Mouse (Mus musculus) heart, adult 18-20 months (tissue): Measurements from ENCODE around the gene Agrn. TPM values are rescaled to one million over a fixed set of nuclear protein-coding genes. Genes with fewer than 3 reads are reported as not detected.
A peak's percentile ranks its signal among the peaks of the same experiment; 100 is the strongest.

Experiments used
- DNase-seq, 2 experiments: peaks; one replicate each; pipeline ENCODE4 v3.0.0; 2021 to 2022; ENCODE audit warnings: mixed read lengths in 1 of 2
- long read RNA-seq, 2 experiments: library from polyadenylated mRNA; stranded (forward); transcript quantifications; one replicate each; pipeline ENCODE4 v2.0.0; 2021
- total RNA-seq, 2 experiments: library from RNA; stranded (reverse); gene quantifications; 2 replicates each; pipeline ENCODE4 v1.2.3; 2021

Gene Agrn
- 10 to 100 TPM; 22.6 to 24.7 TPM for total RNA-seq
- long read RNA-seq, experiment 1, full-length matches to known transcripts, result 1 of 11 reads
- long read RNA-seq, experiment 1, partial matches to known transcripts, result 4 of 11 reads
- long read RNA-seq, experiment 1, other reads (novel, unspliced or antisense), result 6 of 11 reads
- long read RNA-seq, experiment 2, partial matches to known transcripts, result 1 of 8 reads
- long read RNA-seq, experiment 2, other reads (novel, unspliced or antisense), result 7 of 8 reads

DNA sequence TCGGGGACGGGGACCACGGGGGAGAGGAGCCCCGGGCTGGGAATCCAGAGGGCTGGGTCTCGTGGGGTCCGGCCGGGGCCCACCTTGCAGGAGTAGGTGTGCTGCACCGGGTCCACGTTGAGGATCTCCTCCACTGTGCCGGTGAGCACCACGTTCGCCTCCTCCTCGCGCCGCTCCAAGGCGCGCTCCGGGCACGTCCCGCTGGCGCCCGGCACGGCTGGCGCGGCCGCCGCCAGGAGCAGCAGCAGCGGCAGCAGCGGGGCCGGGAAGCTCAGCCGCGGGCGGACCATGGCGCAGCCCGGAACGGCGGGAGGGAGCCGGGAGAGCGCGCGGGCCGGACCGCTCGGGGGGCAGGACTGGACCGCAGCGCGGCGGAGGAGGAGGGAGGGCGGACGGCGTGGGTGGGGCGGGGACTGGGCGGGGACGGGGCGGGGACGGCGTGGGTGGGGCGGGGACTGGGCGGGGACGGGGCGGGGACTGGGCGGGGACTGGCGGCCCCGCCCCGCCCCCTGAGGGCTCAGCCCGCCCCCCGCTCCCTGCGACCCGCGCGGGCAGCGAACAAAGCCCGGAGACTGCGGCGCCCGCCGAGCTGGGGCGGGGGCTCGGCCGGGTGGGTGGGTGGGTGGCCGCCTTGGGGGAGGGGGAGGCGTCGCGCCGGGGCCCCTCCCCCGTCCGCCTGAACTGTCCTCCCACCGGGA lies at the start of gene Agrn:
Gene Agrn (minus strand): TSS at position 358 of the 698 bp plus-strand sequence.
- peak; percentile 77 to 81 for DNase-seq

DNA sequence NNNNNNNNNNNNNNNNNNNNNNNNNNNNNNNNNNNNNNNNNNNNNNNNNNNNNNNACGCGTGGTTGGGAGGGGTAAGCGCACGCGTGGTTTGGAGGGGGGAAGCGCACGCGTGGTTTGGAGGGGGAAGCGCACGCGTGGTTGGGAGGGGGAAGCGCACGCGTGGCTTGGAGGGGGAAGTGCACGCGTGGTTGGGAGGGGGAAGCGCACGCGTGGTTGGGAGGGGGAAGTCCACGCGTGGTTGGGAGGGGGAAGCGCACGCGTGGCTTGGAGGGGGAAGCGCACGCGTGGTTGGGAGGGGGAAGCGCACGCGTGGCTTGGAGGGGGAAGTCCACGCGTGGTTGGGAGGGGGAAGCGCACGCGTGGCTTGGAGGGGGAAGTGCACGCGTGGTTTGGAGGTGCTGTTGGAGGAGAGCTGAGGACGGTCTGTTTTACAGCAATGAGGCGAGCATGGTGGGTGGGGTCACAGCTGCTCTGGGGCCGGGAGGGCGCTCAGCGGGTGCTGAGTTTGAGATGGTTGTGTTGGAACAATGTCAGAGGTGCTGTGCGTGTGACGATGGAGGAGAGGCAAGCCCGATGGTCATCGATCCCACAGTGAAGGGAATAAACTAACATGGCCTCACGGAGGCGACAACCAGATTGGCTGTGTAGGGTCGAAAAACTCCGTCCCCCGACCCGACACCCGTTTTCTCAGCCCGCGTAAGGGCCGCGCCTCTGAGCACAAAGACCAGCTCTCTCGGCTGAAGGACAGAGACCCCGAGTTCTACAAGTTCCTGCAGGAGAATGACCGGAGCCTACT lies 39.6 kb upstream of the Agrn start:
- DNase-seq, result no peak

DNA sequence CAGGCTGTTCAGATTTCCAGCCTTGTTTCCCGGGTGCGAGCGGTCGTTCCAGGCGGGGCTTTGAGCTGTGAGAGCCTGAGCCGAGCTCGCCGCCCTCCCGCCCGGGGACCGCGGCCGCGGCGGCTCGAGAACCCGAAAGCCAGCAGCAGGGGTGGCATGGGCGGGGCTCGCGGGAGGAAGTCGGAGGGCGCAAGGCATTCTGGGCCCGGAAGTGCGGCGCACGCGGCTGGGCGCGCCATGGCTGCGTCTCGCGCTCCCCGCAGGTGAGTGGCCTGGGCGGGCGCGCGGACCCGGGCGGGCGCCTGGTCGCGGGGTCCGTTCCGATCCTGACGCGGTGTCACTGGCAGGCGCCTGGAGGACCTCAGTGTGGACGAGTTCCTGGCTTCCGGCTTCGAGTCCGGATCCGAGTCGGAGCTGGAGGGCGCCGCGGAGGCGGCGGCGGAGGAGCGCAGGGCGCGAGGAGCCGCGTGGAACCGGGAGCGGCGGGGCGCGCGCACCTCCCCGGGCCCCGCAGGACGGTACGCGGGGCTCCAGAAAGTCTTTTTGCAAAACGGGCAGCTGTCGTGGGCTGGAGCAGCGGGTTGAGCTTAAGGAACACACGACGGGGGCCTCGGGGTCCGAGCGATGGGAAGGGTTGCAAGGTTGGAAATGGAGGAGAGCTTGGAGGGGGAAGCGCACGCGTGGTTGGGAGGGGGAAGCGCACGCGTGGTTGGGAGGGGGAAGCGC lies 38.7 kb upstream of the Agrn start, which contains the start of gene Noc2l:
Gene Noc2l (plus strand): TSS at position 203 of the 726 bp plus-strand sequence.
- peak; percentile 92 to 94 for DNase-seq

DNA sequence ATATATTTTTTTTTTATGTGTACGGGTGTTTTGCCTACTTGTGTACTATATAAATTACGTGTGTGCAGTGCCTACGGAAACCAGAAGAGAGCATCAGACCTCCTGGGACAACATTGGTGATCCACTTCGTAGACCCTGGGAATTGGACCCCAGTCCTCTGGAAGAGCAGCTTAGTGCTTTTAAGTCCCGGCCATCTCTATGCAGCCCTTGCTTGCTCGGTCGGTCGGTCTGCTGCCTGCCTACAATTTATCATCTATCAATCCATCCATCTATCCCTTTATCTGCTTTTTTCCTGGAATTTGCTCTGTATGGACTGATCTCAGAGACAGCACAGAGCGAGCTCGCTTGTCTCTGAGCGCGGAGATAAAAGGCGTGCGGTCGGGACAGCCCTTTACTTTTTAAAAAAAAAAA lies 38.1 kb upstream of the Agrn start:
- peak in 1 of 2 experiments; percentile 32 for DNase-seq

DNA sequence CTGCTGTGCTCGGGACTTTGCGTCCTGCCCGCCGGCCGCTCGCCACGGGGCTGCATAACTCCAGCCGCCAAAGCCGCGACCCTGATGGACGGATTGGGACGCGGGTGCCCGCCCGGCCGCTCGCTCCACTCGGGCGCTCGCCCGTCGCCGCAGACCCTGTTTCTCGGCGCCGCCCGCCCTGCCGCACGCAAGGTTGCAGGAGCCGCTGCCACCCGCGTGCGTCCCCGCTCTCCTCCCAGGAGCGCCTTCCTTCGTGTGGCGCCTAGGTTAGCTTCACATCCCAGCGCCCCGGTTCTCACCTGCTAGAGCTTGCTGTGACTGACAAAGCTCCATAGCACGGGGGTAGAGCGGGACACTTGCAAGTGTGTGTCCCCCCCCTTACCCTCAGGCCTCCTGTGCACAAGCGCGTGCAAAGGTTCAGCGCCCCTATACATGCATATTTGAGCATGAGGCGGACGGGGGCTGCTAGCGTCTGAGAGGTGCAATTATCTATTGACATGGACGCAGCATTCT lies 37.5 kb upstream of the Agrn start, which contains the start of gene Plekhn1:
Gene Plekhn1 (minus strand): TSS at position 157 of the 513 bp plus-strand sequence.
- peak; percentile 80 to 82 for DNase-seq

DNA sequence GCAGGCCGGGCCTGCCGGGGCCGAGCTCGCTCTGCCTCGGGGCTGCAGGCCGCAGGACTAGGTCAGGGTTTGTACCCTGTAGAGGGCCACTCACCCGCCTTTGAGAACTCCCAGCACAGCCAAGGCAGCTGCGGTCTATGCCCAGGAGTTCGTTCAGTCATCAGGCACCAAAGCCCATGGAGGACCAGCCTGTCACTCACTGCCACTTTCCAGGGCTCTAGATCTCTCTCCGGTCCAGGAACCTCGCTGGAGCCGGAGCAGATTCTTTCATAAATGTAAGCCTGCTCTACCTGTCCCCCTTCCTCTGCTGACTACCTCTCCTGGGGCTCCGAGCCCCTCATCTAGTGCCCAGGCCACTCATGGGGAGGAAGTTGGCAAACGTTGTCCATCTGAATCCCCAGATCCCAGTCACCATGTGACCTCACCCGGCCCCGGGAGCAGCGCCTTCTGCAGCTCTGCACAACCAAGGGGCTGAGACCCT lies 36.8 kb upstream of the Agrn start:
- peak in 1 of 2 experiments; percentile 39 for DNase-seq

DNA sequence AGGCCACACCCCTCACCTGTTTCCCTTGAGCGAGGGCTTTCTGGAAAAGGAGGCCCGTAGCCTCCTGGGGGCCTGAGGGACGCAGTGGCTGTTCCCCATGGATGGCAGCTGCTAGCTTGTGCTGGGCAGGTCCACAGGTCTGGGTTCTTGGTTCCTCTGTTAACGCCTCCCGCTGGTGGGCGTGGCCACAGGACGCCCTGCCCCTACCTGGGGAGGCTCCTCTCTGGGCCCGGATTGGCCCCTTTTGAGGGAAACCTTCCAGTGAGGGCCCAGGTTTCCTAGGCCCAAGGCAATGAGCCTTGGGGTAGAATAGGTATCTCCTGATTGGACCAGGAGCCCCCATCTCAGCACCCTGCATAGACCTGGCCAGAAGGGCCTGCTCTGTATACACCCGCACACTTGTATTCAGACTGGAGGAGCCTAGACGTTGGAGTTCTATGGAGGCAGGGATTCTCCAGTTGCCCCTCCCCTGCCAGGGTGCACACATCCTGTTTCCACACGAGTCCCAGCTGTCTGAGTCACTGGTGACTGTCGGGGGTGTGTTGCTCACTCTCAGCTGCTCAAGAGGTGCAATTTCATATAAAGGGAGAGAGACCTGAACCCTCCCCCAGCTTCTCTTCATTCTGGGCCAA lies 31.2 kb upstream of the Agrn start:
- DNase-seq, result peak in 1 of 2 experiments; percentile 24

DNA sequence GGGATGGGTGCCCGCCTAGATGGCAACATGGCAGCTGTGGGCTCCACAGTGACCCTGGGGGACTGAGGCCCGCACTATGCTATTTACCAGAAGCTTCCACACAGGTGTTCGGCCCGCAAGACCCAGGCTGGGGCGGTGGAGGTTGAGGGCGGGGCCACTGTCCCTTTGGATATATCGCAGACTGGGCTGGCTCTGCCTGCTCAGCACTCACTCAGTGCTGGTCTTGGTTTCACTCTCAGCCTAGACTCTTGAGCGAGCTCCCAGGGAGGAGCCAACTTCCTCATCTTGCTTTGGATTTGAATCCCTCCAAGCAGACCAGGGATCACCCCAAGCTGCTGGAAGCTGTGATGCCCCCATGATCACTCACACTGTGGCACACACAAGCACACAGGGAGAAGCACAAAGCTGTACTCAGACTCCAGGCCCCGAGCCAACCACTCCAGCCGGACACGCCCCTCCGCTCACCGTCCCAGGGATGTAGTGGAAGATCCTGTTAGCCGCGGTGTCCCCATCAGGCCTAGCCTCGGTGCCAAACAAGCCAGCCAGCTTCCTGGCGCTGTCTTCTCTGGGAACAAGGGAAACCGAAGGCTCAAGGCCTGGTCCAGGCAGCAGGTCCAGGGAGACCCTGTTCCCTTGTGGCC lies 30.6 kb upstream of the Agrn start:
- peak; percentile 58 to 67 for DNase-seq

DNA sequence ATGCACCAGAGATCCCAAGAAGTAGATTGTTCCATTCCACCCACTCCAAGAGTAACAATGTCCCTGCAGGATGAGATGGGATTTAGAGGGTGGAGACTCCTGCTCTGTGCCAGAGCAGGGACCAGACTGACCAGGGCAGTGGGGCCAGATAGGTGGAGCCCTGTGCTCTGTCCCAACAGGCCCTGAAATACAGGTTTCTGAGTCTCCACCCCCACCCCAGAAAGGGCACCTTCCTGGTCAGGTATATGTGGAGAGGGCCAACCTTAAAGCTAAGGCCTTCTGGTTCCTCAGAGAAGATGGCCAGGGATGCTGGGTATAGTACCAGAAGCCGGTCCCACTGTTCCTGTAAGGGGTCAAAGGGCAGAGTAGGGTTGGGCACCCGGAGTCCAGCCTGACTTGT lies 27.0 kb upstream of the Agrn start:
- DNase-seq, result no peak

DNA sequence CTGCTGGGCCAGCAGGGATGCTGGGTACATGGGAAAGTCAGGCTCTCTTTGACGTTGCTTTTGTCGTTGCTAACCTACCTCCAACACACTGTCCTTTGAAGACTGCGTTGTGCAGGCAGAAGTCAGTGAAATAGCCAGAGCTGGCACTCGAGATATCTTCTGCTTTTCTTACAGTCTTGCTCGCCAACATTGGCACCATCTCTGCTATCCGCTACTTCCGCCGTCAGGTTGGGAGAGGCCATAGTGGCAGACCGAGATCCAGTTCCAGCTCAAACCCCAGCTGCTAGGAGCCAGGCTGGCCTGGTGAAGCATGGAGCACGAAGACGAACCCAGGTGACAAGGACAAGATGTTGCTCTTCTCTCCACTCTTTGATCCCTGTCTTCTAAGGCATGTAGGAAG lies 22.6 kb upstream of the Agrn start:
- DNase-seq, result no peak

DNA sequence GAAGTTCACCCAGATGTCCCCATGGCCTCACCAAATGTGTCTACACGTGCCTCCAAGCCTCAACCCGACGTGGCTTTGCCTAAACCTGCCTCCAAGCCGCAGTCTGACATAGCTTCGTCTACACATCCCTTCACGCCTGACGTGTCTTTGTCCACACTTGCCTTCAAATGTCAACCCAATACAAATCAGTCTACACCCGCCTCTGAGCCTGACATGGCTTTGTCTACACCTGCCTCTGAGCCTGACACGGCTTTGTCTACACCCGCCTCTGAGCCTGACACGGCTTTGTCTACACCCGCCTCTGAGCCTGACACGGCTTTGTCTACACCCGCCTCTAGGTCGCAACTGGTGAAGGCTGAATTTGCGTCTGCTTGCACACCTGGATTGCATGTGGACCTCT lies 20.6 kb upstream of the Agrn start:
- peak; percentile 25 to 50 for DNase-seq

DNA sequence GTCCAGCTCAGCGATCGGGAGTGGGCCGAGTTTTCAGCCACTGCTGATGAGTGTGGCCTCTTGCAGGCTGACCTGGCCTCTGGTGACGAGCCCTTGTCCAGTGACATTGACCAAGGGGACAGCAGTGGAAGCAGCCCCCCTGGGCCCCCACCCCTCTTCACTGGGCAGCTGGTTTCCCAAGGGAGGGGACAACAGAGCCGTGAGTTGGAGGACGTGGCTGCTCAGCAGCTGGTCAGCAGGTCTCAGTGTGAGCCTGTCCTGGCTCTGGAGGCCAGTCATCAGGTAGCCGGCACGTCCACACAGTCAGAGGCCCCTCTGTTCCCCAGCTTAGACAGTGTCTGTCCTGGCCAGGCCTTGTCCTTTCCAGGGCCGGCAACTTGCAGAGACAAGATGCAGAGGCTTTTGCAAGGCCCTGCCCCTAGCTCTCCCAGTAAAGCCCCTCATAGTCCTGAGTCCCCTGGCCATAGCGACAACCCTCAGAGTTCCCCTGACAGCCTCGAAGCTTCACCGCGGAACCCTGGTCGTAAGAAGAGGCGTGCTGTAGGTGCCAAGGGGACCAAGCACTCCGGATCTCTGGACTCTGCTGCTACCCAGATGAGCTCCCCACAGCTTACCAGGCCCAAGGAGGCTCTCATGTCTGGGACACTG lies 19.9 kb upstream of the Agrn start:
- peak; percentile 51 to 52 for DNase-seq

DNA sequence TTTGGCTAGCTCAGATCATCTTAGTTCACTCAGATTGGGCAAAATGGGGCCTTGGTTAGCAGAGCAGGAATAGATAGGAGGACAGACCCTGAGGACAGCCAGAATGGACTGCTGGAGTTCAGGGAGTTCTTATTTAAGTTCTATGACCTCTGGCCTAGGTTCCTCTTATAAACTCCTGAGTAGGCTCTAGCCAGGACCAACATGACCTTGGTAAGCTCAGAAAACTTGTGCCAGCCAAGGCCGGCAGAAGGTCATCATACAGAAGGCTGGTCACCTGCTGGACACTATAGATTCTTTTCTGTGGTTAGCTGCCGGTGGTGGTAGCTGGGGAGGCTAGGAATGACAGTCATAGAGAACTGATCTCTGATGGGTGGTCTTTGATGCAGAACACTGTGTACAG lies 18.9 kb upstream of the Agrn start:
- peak in 1 of 2 experiments; percentile 32 for DNase-seq

DNA sequence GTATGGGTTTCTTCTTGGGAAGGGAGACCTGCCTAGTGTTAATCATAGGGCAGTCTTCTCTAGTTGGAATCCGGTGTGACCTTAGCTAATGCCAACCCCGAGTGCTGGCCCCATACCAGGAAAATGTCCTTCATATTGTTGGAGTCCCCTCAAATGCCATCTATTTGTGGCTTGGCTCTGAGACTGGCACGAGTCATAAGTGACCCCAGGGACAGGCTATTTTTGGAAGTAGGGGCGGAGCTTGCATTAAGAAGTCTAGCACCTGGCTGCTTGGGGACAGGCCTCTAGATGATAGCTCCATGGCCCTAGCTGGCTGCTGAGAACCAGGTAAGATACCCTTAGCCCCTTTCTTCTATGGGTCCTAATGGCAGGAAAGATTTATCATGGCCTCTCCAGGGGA lies 18.4 kb upstream of the Agrn start, which contains the start of gene Perm1:
Gene Perm1 (plus strand): TSS at position 220 of the 400 bp plus-strand sequence.
- DNase-seq, result peak; percentile 87 to 89

DNA sequence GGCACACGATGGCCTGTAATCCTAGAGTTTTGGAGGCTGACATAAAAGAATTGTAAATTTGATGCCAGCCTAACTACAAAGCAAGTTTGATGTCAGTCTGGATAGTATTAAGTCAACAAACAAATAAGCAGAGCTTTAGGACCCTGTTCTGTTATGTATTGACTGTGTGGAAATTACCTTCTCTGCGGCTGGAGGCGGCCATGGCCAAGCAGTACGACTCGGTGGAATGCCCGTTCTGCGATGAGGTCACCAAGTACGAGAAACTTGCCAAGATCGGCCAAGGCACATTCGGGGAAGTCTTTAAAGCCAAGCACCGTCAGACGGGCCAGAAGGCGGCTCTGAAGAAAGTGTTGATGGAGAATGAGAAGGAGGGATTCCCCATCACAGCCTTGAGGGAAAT lies 15.8 kb upstream of the Agrn start:
- DNase-seq, result no peak

DNA sequence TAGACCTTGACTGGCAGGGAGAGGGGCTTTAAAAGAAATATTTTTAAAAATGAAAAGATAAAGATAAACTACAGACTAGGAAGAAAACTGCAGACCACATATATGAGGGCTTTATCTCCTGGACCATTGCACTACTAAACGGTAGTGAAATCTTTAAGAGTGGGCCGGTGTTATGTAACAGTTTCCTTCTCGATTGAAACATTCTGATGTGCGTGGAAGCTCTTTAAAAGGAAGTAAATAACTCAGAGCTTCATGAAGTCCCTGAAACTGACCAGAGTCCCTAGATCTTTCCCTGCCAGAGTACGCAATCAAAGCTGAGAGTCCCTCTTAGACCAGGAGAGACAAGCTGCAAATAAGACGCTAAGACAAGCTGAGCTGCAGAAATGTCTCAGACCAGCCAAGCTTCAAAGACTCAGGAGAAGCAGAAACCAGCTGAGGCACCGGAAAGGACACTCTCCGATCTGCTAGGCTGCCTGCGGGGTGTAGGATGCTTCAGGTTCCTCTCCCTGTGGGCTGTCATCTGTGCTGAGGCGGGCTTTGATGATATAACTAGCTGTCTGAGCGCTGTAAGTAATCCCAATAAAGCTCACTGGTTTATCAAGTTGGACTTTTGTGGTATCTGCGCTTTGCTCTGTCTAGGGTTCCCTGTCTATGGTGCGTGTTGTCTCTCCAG lies 12.8 kb upstream of the Agrn start:
- DNase-seq, result no peak

DNA sequence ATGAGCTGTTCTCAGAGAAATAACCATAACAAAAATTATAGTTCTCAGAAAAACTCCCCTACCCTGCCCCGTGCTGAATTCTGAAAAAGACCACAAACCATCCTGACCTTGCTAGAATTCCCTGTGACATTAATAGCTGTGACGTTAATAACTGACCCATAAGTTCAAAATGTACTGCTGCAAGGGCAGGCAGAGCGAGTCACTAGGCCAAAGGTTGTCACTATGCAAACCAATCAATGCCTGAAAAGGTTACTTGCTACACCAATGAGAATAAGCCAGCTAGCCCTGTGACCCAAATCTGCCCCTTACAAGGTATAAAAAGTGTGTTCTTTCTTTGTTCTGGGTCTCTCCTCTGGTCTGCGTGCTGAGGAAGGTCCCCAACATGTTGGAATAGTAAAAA lies 11.6 kb upstream of the Agrn start:
- no peak for DNase-seq

DNA sequence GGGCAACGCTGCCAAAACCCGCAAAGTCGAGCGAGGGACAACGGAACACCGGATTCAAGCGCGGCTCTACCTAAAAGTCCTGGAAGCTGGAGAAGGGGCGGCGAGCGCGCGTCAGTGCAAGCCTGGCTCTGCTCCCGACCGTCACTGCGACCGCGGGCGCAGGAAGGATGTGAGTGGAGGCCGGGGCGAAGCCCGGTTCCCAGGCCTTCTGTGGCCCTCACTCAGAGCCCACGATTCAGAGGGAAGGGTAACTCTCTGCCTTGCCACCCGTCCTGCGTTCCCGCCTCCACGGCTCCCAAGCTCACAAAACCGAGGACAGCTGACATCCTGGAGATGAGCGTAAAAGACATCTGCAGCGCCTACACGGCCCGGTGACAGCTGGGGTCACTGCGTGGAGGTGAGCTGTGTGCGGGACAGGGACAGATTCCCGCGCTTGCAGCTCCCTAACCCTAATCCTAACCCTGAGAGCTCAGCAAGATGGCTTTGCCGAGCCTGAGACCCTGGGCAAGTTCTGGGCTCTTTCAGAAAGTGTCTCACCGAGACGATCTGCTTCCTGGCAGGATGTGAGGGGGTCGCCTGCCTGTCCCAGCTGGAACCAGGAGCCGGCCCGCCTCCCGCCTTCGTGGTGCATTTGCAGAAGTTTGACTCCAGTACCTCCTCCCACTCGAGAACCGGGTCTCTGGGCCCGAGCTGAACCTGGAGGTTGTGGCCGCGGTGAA lies 6.3 kb upstream of the Agrn start:
- peak; percentile 36 to 42 for DNase-seq

DNA sequence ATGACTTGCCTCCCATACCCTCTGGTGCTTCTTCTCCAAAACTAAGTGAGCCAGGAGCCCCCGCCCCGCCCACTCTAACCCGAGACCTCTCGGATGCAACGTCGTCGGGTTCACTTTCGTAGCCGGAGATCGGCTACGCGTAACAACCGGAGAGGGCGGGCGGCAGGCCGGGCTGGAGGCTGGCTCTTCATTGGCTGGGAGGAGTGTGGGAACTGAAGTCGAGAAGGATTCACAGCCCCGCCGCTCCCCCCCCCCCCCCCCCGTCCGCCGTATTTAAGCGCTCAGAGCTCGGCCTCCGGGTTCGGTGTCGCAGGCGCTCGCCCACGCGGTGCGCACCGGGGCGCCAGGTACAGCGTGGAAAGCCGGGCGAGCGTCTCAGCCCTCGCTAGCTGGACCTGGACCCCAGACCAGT lies 5.7 kb upstream of the Agrn start, which contains the start of gene AW011738:
Gene AW011738 (plus strand): TSS at position 304 of the 412 bp plus-strand sequence.
- DNase-seq, result peak; percentile 86 to 90
